Mouse (Mus musculus): ENCODE data around the gene Hist1h3i. TPM values are rescaled to one million over a fixed set of nuclear protein-coding genes. Genes with fewer than 3 reads are reported as not detected.

The Hist1h3i gene
- polyA plus RNA-seq (2017; shearing (Covaris generic)): not detected

DNA sequence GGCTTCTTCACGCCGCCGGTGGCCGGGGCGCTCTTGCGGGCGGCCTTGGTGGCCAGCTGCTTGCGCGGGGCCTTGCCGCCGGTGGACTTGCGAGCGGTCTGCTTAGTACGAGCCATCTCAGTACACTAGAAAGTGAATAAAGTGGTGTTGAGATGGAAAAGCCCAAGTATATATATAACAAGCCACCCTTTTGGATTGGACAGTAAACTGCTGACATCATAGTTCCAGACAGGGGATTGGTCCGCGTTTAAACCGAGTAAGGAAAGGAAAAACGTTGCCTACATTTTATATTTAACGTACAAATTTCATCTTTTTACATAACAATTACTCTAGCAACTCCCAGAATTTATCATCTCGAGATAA is at the start of gene Hist1h3i:
Hist1h3i (minus strand) TSS at position 116 of the 363 bp plus-strand sequence.

DNA sequence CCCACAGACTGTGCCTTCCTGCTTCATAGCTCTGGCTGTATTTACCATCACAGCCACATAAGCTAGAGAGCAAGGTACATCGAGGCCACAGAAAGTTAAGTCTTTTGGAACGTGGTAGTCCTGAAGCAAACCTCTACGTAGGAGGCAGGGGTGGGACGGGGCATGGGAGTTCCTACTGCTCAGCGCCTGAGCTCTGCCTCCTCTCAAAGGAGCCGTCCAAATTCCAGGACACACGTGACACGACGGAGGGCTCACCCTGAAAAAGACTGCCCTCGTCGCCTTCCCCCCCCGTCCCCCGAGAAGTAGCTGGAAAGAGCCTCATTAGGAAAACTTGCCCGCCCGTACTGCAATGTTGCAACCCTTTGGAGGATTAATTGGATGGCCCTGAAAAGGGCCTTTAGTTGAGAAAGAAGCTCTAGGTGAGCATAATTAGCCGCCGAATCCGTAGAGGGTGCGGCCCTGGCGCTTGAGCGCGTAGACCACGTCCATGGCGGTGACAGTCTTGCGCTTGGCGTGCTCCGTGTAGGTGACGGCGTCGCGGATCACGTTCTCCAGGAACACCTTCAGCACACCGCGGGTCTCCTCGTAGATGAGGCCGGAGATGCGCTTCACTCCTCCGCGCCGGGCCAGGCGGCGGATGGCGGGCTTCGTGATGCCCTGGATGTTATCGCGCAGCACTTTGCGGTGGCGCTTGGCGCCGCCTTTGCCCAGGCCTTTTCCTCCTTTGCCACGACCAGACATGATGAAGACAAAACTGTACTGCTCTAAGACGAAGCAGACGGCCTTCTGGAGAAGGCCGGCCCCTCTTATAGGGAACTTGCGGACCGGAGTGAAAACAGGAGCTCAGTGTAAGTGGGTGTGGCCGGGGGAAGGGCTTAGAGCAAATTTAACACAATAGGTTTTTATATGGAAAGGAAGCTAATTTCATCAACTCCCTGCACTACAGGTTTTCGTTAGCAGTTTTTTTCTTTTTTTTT is 48.5 kb upstream of the Hist1h3i start, which contains the start of gene Hist1h4n:
Hist1h4n (minus strand) TSS at position 779 of the 977 bp plus-strand sequence.

DNA sequence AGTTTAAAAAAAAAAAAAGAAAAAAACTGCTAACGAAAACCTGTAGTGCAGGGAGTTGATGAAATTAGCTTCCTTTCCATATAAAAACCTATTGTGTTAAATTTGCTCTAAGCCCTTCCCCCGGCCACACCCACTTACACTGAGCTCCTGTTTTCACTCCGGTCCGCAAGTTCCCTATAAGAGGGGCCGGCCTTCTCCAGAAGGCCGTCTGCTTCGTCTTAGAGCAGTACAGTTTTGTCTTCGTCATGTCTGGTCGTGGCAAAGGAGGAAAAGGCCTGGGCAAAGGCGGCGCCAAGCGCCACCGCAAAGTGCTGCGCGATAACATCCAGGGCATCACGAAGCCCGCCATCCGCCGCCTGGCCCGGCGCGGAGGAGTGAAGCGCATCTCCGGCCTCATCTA is 28.4 kb upstream of the Hist1h3i start, which contains the start of gene Hist1h4m:
Hist1h4m (plus strand) TSS at position 208 of the 400 bp plus-strand sequence.

DNA sequence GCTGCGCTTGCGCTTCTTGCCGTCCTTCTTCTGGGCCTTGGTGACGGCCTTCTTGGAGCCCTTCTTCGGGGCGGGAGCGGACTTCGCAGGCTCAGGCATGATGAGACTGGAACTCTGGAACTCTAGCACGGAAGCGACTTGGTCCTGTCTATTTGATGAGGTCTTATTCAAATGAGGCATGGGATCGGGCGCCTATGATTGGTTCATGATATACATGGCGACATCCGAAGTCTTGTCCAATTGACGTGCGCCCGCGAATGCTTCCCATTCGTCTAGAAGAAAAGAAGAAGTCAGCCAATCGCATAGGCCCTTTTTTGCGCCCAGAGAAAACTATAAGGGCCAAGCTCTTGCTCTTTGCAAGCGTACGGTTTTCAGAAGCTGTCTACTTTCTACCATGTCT is 26.9 kb upstream of the Hist1h3i start, which contains the start of the genes Hist1h2bq and Hist1h2ao:
Hist1h2bq (minus strand) TSS at position 125 of the 400 bp plus-strand sequence.
Hist1h2ao (plus strand) TSS at position 393 of the 400 bp plus-strand sequence.

DNA sequence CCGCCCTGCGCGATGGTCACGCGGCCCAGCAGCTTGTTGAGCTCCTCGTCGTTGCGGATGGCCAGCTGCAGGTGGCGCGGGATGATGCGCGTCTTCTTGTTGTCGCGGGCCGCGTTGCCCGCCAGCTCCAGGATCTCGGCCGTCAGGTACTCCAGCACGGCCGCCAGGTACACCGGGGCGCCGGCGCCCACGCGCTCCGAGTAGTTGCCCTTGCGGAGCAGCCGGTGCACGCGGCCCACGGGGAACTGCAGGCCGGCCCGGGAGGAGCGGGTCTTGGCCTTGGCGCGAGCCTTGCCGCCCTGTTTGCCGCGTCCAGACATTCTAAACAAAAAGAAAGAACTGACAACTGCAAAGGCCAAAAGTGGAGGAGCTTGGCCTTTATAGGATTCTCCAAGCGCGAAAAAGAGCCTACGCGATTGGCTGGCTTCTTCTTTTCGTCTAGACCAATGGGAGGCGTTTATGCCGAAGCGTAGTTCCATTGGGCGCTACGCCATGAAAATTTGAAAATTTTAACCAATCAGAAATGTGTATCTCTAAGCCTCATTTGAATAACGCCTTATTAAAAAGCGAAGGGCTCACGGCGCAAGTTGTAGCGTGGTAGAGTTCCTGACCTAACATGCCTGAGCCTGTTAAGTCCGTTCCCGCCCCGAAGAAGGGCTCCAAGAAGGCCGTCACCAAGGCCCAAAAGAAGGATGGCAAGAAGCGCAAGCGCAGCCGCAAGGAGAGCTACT is 3.9 kb upstream of the Hist1h3i start, which contains the start of the genes Hist1h2an and Hist1h2bp:
Hist1h2an (minus strand) TSS at position 320 of the 731 bp plus-strand sequence.
Hist1h2bp (plus strand) TSS at position 563 of the 731 bp plus-strand sequence.

DNA sequence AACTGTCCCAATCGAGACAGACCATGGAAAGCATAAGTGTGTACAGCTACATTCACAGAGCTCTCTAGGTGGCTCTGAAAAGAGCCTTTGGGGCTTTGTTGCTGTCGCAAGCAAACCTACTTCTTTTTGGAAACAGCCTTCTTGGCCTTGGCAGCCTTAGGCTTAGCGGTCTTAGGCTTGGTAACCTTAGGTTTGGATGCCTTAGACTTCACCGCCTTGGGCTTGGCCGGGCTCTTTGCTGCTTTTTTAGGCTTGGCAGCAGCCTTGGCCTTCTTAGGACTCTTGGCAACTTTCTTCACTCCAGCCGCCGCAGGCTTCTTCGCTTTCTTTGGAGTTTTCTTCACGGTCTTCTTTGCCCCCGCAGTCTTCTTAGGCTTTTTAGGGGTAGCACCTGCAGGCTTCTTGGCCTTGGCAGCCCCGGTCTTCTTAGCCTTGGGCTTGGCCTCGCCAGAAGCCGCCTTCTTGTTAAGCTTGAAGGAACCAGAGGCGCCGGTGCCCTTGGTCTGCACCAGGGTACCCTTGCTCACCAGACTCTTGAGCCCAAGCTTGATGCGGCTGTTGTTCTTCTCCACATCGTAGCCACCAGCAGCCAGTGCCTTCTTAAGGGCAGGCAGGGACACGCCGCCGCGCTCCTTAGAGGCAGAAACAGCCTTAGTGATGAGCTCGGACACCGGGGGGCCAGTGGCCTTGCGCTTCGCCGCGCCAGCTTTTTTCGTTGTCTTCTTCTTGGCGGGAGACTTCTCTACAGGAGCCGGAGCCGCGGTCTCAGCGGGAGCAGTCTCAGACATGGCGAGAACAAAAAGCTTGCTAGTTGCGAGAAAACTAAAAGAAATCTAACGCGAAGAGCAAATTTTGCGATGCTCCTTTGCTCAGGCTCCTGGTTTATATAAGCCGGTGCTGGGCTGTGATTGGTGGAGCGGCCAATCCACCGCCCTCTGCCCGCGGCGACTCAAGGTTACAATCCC is 3.1 kb downstream of the Hist1h3i start, which contains the start of gene Hist1h1b:
Hist1h1b (minus strand) TSS at position 859 of the 965 bp plus-strand sequence.

DNA sequence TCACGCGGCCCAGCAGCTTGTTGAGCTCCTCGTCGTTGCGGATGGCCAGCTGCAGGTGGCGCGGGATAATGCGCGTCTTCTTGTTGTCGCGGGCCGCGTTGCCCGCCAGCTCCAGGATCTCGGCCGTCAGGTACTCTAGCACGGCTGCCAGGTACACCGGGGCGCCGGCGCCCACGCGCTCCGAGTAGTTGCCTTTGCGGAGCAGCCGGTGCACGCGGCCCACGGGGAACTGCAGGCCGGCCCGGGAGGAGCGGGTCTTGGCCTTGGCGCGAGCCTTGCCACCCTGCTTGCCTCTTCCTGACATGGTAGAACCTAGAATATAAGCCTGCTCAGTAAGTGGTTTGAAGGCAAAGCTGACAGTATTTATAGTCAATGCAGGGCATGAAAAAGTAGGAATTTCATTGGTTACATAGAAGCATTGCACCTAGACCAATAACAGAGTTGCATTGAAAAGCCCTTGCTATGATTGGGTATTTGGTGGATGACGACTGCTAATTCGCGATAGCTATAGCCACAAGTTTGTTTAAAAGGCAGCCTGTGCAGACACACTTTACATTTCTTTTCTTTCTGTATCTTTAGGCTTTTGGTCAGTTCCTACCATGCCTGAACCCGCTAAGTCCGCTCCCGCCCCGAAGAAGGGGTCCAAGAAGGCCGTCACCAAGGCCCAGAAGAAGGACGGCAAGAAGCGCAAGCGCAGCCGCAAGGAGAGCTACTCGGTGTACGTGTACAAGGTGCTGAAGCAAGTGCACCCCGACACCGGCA is 29.5 kb downstream of the Hist1h3i start, which contains the start of the genes Hist1h2ak and Hist1h2bn:
Hist1h2ak (minus strand) TSS at position 304 of the 762 bp plus-strand sequence.
Hist1h2bn (plus strand) TSS at position 600 of the 762 bp plus-strand sequence.

DNA sequence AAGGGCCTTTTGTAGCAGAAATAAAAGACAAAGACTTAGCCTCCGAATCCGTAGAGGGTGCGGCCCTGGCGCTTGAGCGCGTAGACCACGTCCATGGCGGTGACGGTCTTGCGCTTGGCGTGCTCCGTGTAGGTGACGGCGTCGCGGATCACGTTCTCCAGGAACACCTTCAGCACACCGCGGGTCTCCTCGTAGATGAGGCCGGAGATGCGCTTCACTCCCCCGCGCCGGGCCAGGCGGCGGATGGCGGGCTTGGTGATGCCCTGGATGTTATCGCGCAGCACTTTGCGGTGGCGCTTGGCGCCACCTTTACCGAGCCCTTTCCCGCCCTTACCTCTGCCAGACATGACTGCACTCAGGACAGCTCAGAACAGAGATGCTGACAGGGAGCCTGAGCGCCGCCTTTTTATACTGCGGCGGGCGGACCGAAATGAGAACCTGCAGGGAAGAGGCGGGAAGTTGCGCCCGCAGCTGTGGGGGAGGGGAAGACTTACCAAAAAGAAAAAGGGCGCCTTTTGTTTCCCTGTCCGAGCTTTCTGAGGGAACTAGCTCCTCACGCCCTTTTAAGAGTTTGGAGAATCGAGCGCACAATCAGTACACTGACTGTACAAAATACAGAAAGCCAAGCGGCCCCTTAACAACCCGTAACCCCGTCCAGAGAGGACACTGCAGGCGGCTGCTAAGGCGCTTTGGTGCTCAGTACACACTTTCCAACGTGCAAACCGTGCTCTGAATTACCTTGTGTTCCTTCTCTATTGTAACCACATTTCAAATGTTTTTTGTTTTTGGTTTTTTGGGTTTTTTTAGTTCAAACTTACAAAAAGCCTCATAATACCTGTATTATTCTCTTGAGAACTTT is 32.8 kb downstream of the Hist1h3i start, which contains the start of gene Hist1h4k:
Hist1h4k (minus strand) TSS at position 347 of the 859 bp plus-strand sequence.

DNA sequence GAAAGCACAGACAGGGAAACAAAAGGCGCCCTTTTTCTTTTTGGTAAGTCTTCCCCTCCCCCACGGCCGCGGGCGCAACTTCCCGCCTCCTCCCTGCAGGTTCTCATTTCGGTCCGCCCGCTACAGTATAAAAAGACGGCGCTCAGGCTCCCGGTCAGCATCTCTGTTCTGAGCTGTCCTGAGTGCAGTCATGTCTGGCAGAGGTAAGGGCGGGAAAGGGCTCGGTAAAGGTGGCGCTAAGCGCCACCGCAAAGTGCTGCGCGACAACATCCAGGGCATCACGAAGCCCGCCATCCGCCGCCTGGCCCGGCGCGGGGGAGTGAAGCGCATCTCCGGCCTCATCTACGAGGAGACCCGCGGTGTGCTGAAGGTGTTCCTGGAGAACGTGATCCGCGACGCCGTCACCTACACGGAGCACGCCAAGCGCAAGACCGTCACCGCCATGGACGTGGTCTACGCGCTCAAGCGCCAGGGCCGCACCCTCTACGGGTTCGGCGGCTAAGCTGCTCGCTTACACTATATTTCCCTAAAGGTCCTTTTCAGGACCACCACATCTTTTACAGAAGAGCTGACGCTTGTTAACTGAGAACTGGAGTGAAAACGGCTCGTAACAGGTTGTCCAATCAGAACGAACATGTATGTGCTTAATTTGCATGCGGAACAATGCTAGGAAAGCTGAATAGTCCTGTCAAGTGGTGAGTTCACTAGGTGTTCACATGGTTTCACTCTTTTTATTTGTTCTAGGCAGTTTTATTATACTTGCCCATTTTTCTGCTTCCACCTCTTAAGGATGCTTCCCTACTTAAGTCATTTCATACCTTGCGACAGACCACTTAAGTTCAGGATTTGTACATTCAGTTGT is 48.0 kb downstream of the Hist1h3i start, which contains the start of gene Hist1h4j:
Hist1h4j (plus strand) TSS at position 159 of the 862 bp plus-strand sequence.

Other genes starting within 250 kb of the Hist1h3i start
- gene Olfr1366, start 240.6 kb downstream of the Hist1h3i start, polyA plus RNA-seq (2017; shearing (Covaris generic)): not detected
- not detected for gene Olfr1535, start 223.5 kb downstream of the Hist1h3i start, polyA plus RNA-seq (2017; shearing (Covaris generic))
- gene Olfr1364, start 201.6 kb downstream of the Hist1h3i start, polyA plus RNA-seq (2017; shearing (Covaris generic)): not detected
- gene Olfr1362, start 169.3 kb downstream of the Hist1h3i start, polyA plus RNA-seq (2017; shearing (Covaris generic)): not detected
- not detected for gene Olfr11, start 140.9 kb downstream of the Hist1h3i start, polyA plus RNA-seq (2017; shearing (Covaris generic))
- not detected for gene Olfr1361, start 120.0 kb downstream of the Hist1h3i start, polyA plus RNA-seq (2017; shearing (Covaris generic))
- gene Olfr1360, start 106.0 kb downstream of the Hist1h3i start, polyA plus RNA-seq (2017; shearing (Covaris generic)): not detected
- not detected for gene Olfr1359, start 85.3 kb downstream of the Hist1h3i start, polyA plus RNA-seq (2017; shearing (Covaris generic))
- not detected for gene Hist1h2bl, start 67.2 kb downstream of the Hist1h3i start, polyA plus RNA-seq (2017; shearing (Covaris generic))
- gene Hist1h2ai, start 66.9 kb downstream of the Hist1h3i start, polyA plus RNA-seq (2017; shearing (Covaris generic)): not detected
- not detected for gene Hist1h3h, start 65.7 kb downstream of the Hist1h3i start, polyA plus RNA-seq (2017; shearing (Covaris generic))
- 0.72 TPM for gene Hist1h2bm, start 61.3 kb downstream of the Hist1h3i start, polyA plus RNA-seq (2017; shearing (Covaris generic))
- gene Hist1h4j, start 48.3 kb downstream of the Hist1h3i start, polyA plus RNA-seq (2017; shearing (Covaris generic)): 0.42 TPM
- 15.6 TPM for gene Hist1h4k, start 32.9 kb downstream of the Hist1h3i start, polyA plus RNA-seq (2017; shearing (Covaris generic))
- 2.0 TPM for gene Hist1h2ak, start 29.5 kb downstream of the Hist1h3i start, polyA plus RNA-seq (2017; shearing (Covaris generic))
- gene Hist1h2bn, start 29.2 kb downstream of the Hist1h3i start, polyA plus RNA-seq (2017; shearing (Covaris generic)): 2.6 TPM
- gene Hist1h1b, start 2.7 kb downstream of the Hist1h3i start, polyA plus RNA-seq (2017; shearing (Covaris generic)): 10.2 TPM
- gene Hist1h2an, start 3.8 kb upstream of the Hist1h3i start, polyA plus RNA-seq (2017; shearing (Covaris generic)): not detected
- gene Hist1h2bp, start 4.1 kb upstream of the Hist1h3i start, polyA plus RNA-seq (2017; shearing (Covaris generic)): 1.8 TPM
- 9.2 TPM for gene Hist1h2bq, start 26.8 kb upstream of the Hist1h3i start, polyA plus RNA-seq (2017; shearing (Covaris generic))
- gene Hist1h2ao, start 27.1 kb upstream of the Hist1h3i start, polyA plus RNA-seq (2017; shearing (Covaris generic)): not detected
- 32.8 TPM for gene Hist1h4m, start 28.4 kb upstream of the Hist1h3i start, polyA plus RNA-seq (2017; shearing (Covaris generic))
- 20.2 TPM for gene Hist1h4n, start 48.8 kb upstream of the Hist1h3i start, polyA plus RNA-seq (2017; shearing (Covaris generic))
- gene Hist1h2ap, start 50.1 kb upstream of the Hist1h3i start, polyA plus RNA-seq (2017; shearing (Covaris generic)): 122 TPM
- 8.9 TPM for gene Hist1h2br, start 50.4 kb upstream of the Hist1h3i start, polyA plus RNA-seq (2017; shearing (Covaris generic))
- gene Zfp184, start 161.7 kb upstream of the Hist1h3i start, polyA plus RNA-seq (2017; shearing (Covaris generic)): 0.32 TPM
- not detected for gene Pom121l2, start 197.8 kb upstream of the Hist1h3i start, polyA plus RNA-seq (2017; shearing (Covaris generic))
- gene Prss16, start 226.4 kb upstream of the Hist1h3i start, polyA plus RNA-seq (2017; shearing (Covaris generic)): 0.23 TPM